Mouse (Mus musculus) lung, embryonic 16.5 days (tissue): ENCODE measurements at regions not wholly inside any gene's neighbourhood (a gene's known extent, or its start where the extent isn't known, plus 50 kb on each side); places are given as distances from the start of the nearest gene placed in this dataset.

Source experiments
- ATAC-seq: fragments of 200-750 bp; cut with Nextera tagmentation; 2 replicates; pipeline ENCODE4 v1.8.0; 2017; ENCODE audit warnings: low read depth, mild to moderate bottlenecking, moderate library complexity
- H3K27ac ChIP-seq: fragments of 300-500 bp; sonication (generic); 2 replicates; pipeline ENCODE4 v1.5.1; 2014; ENCODE audit warnings: mild to moderate bottlenecking, control low read depth, low read length
- H3K27me3 ChIP-seq: fragments of 300-500 bp; sonication (generic); 2 replicates; pipeline ENCODE4 v1.6.1; 2014; ENCODE audit warnings: low read depth, low read length, mixed read lengths; ENCODE audit not compliant: control insufficient read depth, insufficient read depth
- H3K36me3 ChIP-seq: fragments of 300-500 bp; sonication (generic); 2 replicates; pipeline ENCODE4 v1.6.1; 2014; ENCODE audit warnings: low read length; ENCODE audit not compliant: control insufficient read depth, insufficient read depth
- H3K4me1 ChIP-seq: fragments of 300-500 bp; sonication (generic); replicated peaks from 2 replicates; pipeline ENCODE4 v1.6.1; 2014; ENCODE audit warnings: low read length, mixed read lengths; ENCODE audit not compliant: control insufficient read depth, insufficient read depth
- H3K4me2 ChIP-seq: fragments of 300-500 bp; sonication (generic); 2 replicates; pipeline ENCODE4 v1.6.1; 2014; ENCODE audit warnings: low read depth, low read length, control low read depth
- H3K4me3 ChIP-seq: fragments of 300-500 bp; sonication (generic); 2 replicates; pipeline ENCODE4 v1.5.1; 2014; ENCODE audit warnings: mild to moderate bottlenecking, low read length, control low read depth
- H3K9ac ChIP-seq: fragments of 300-500 bp; sonication (generic); 2 replicates; pipeline ENCODE4 v1.6.1; 2014; ENCODE audit warnings: low read length, control low read depth
- H3K9me3 ChIP-seq: fragments of 300-500 bp; sonication (generic); 2 replicates; pipeline ENCODE4 v1.6.1; 2016; ENCODE audit warnings: low read length; ENCODE audit not compliant: control insufficient read depth
- WGBS: fragments of 180-500 bp; shearing (Covaris S2); extraction: QIAGEN DNeasy Blood & Tissue Kit; methylation state at CpG from one replicate; pipeline ENCODE4 v1.1.7; 2014; 5-methylcytosine and 5-hydroxymethylcytosine counted together

DNA sequence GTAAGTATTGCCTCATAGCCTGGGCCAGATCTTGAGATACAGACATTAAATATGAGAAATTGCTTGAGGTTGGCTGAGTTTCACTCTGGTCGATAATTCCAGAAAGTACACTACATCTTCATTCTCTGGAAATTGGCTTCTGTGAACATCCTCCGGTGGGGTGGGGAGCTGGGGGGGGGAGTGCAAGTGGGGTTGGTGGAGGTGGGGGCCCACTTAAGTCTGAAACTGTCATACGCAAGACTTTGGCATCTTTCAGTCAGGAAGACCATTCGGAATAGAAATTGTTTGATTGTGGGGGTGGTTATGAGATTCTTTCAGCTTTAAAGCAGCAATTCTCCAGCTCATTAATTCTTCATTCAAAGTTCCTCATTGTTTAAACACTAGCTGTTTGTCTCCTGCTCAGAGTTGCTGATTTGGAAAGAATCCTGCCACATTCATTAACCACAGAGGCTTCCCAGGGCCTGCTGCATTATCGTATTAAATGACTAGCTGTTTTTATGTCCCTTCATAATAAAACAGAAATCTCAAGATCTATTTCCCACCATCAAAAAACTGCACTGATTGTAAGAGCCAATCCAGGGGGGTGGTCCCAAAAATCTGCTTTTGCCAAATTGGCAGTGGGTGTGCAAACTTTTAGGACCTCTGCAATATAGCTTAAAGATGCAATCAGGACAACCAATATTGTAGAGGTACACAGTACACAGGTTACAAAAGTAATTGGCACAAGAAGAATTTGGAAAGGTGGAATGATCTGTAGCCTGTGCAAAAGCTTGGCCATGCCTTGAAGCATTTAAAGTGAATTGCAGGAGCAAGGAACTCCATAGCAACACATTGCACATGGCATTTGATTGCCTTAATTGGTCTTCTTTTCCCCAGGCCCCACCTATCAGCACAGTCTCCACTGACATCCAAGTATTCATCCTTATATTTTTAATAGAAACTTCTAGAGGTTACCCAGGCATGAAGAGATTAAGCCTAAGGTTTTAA, 532.2 kb downstream of the Epm2a start:
- Histone ChIP-seq H3K4me1 (no peaks in the 10 kb centered on the region), H3K9ac (no peak overlapping the region), H3K4me3 (no peak overlapping the region), H3K27me3 (no peaks in the 10 kb centered on the region), H3K9me3 (no peaks in the 10 kb centered on the region), H3K27ac (no peak overlapping the region), H3K4me2 (no peak overlapping the region), H3K36me3 (no peaks in the 10 kb centered on the region)
- 63% methylated on average over 5 of the region's 5 CpGs for WGBS
- ATAC-seq, result no peak

DNA sequence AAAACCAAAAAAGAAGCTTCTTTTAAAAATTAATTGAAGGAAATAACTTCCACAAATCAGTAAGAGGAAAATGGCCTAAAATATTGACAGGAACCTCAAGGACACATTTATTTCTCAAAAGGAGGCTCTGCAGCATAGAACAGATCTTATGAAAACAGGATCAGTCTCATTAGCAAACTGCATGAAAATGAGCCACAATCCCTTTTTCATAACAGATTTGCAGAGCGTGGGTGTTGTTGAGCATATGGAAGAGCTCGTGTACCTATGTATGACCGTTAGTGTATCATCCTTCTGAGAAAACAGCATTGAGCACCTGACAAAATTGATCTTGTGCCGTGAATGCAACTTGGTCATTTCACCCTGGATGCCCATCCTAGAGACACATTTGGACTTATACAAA, 543.0 kb downstream of the Epm2a start:
- Histone ChIP-seq H3K27me3 (no peaks in the 10 kb centered on the region), H3K9me3 (no peaks in the 10 kb centered on the region), H3K4me1 (no peaks in the 10 kb centered on the region), H3K4me3 (no peak overlapping the region), H3K36me3 (no peaks in the 10 kb centered on the region), H3K4me2 (no peak overlapping the region), H3K27ac (no peak overlapping the region), H3K9ac (no peak overlapping the region)
- no peak for ATAC-seq
- 82% methylated on average over 4 of the region's 4 CpGs for WGBS

DNA sequence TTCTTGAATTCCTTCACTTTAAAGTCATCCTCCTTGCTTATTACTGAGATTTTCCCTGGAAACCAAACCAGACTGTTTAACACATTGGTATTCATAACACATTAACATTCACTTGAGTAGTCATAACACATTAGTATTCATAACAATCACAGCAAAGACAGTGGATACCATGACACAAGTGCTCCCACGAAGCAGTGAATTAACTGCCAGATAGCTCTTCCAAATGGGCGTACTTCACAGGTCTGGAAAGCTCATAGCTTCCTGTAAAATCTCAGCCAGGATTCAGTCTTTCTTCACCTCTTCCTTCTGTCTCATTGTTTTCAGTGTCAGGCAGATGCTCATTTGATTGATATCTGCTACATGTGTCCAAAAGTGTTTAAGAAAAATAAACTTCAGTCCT, 545.7 kb downstream of the Epm2a start:
- no peak overlapping the region for H3K4me3 ChIP-seq
- 68% methylated on average over 2 of the region's 2 CpGs for WGBS
- H3K27ac ChIP-seq, result no peak overlapping the region
- H3K4me1 ChIP-seq, result no peaks in the 10 kb centered on the region
- H3K27me3 ChIP-seq, result no peaks in the 10 kb centered on the region
- H3K9ac ChIP-seq, result no peak overlapping the region
- no peaks in the 10 kb centered on the region for H3K9me3 ChIP-seq
- H3K36me3 ChIP-seq, result no peaks in the 10 kb centered on the region
- H3K4me2 ChIP-seq, result no peak overlapping the region
- ATAC-seq, result no peak

DNA sequence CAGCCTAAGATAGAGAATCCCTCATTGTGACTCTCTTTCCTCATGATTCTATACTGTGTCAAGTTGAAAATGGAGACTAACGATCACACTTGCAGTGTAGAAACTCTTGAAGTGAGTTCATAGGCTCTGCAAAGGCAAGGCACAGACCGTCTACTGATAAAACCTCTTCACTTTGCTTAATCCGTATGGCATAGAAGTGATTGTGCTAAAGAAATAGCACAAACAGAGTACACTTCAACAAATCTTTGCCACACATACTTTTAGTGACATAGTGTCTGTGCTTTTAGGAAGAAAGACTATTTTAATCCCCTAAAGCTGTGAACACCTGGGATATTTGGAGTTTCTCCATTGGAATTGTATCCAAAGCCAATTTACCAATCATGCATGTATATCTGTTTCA, 578.9 kb downstream of the Epm2a start:
- WGBS, result 58% methylated on average over 3 of the region's 3 CpGs
- Histone ChIP-seq H3K27ac (no peak overlapping the region), H3K9ac (no peak overlapping the region), H3K4me3 (no peak overlapping the region), H3K27me3 (no peaks in the 10 kb centered on the region), H3K36me3 (no peaks in the 10 kb centered on the region), H3K4me1 (no peaks in the 10 kb centered on the region), H3K4me2 (no peak overlapping the region), H3K9me3 (no peaks in the 10 kb centered on the region)
- ATAC-seq, result no peak

DNA sequence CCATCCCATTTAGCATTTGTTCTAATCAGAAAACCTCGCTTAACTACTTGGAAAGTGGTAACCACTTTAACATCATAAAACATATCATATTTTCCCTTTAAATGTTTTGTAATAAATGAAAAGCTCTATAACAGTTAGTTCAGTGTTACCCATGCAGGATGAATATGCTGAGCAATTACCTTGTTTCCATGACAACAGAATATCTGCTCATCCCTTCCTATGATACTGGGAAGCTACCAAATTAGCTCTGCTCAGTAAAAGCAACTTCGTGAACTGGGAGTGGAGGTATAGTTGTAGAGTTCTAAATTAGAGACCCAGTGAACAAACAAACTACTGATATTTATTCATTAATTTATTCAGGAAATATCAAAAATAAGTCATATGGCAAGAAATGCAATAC, 595.0 kb downstream of the Epm2a start:
- Histone ChIP-seq H3K9ac (no peak overlapping the region), H3K4me1 (no peaks in the 10 kb centered on the region), H3K4me2 (no peak overlapping the region), H3K4me3 (no peak overlapping the region), H3K27me3 (no peaks in the 10 kb centered on the region), H3K27ac (no peak overlapping the region), H3K36me3 (no peaks in the 10 kb centered on the region), H3K9me3 (no peaks in the 10 kb centered on the region)
- 81% methylated on average over 2 of the region's 2 CpGs for WGBS
- no peak for ATAC-seq

DNA sequence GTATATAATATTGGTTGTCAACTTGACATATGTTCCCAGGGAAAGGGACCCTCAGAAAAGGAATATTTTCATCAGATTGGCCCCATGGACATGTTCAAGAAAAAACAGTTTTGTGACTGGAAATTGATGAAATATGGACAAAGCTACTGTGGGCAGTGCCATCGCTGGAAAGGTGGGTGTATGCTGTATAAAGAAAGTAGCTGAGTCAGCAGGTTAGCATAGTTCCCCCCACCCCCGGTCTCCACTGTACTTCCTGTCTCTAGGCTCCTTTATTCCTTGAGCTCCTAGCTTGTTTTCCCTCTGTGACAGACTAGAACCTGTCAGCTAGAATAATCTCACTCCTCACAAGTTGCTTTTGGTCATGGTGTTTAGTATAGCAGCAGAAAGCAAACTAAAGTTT, 599.6 kb downstream of the Epm2a start:
- no peaks in the 10 kb centered on the region for H3K4me1 ChIP-seq
- ATAC-seq, result no peak
- H3K9me3 ChIP-seq, result no peaks in the 10 kb centered on the region
- H3K27ac ChIP-seq, result no peak overlapping the region
- H3K4me2 ChIP-seq, result no peak overlapping the region
- H3K27me3 ChIP-seq, result no peaks in the 10 kb centered on the region
- no peaks in the 10 kb centered on the region for H3K36me3 ChIP-seq
- H3K9ac ChIP-seq, result no peak overlapping the region
- 83% methylated on average over 2 of the region's 2 CpGs for WGBS
- H3K4me3 ChIP-seq, result no peak overlapping the region

DNA sequence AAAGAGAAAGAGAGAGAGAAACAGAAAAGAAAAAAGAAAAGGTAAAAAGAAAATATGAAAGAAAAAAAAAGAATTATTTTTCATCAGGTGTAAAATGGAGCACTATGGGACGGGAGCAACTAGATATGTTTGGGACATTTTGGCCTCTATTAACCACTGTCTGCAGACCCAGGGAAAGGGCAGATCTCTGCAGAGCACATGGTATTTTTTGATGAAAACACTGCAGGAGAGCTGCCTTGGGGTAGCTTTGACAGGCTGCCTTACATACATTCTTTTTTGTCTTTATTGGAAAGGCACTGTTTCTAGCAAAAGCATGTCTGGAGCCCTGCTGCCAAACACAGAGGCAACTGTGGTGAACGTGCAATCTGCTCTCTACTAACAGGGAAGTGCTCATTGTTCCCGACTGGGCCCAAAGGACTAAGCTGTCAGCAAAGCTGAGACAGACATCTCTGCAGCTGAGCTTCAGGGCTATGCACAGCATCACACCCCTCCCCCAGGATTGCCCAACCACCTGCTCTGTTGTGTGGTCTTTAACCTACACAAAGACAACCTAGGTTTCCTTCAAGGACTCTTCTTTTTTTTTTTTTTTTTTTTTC, 617.2 kb downstream of the Epm2a start:
- no peak for ATAC-seq
- Histone ChIP-seq H3K4me2 (no peak overlapping the region), H3K27ac (no peak overlapping the region), H3K36me3 (no peaks in the 10 kb centered on the region), H3K27me3 (no peaks in the 10 kb centered on the region), H3K4me1 (no peaks in the 10 kb centered on the region), H3K9ac (no peak overlapping the region), H3K9me3 (no peaks in the 10 kb centered on the region), H3K4me3 (no peak overlapping the region)
- 41% methylated on average over 3 of the region's 3 CpGs for WGBS

DNA sequence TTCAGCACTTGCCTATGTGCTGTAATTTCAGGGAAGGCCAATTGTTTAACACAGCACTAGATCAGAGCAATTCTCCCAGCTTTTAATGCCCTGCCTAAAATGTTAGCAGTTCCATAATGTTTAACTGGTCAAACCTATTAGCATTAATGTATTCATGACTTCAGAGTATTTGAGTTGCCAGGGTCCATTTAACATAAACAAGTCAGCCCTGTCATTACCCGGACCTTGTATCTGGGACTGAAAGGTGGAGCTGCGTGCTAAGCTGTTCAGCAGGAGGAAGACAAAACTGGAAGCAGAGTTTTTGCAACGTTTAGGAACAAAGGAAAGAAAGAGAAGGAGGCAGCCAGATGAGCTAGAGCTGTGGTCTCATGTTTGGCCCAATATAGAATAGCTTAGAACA, 661.8 kb downstream of the Epm2a start:
- Histone ChIP-seq H3K27ac (no peak overlapping the region), H3K27me3 (no peaks in the 10 kb centered on the region), H3K4me1 (no peaks in the 10 kb centered on the region), H3K4me3 (no peak overlapping the region), H3K4me2 (no peak overlapping the region), H3K36me3 (no peaks in the 10 kb centered on the region), H3K9me3 (no peaks in the 10 kb centered on the region), H3K9ac (no peak overlapping the region)
- 42% methylated on average over 3 of the region's 3 CpGs for WGBS
- ATAC-seq, result no peak

DNA sequence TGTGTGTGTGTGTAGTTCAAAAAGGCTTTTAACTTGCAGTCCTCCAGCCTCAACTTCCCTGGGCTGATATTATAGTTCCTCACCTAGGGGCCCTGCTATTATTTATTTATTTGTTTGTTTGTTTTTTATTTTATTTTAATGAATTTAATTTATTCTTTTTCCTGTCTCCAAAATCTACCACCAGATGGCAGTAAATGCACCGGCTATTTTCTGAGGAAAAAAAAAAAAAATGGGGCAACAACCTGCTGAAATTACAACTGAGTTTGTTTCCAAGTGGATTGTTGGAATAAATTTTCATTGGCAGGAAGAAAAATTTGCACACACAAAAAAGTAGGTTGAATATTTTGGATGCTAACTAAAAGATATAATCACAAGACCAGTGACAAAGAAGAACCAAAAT, 662.7 kb downstream of the Epm2a start:
- Histone ChIP-seq H3K27ac (no peak overlapping the region), H3K4me3 (no peak overlapping the region), H3K36me3 (no peaks in the 10 kb centered on the region), H3K4me2 (no peak overlapping the region), H3K9ac (no peak overlapping the region), H3K27me3 (no peaks in the 10 kb centered on the region), H3K4me1 (no peaks in the 10 kb centered on the region), H3K9me3 (no peaks in the 10 kb centered on the region)
- ATAC-seq, result no peak
- 22% methylated on average over 1 of the region's 1 CpGs for WGBS
